Mouse (Mus musculus) liver, embryonic 15.5 days (tissue): ENCODE results near the gene Clpsl2. TPM values are rescaled to one million over a fixed set of nuclear protein-coding genes. Genes with fewer than 3 reads are reported as not detected.
A peak's percentile ranks its signal among the peaks of the same experiment; 100 is the strongest.
"Not testable (repeated sequence)": the region's sequence is repeated elsewhere in the genome, so short reads cannot be mapped to it uniquely, and the experiment has no call there.

Source experiments
- ATAC-seq: fragments of 200-750 bp; cut with Nextera tagmentation; 2 replicates; pipeline ENCODE4 v1.8.0; 2017; ENCODE audit warnings: moderate number of reproducible peaks, mild to moderate bottlenecking, moderate library complexity; ENCODE audit not compliant: insufficient read depth
- H3K27ac ChIP-seq: fragments of 300-500 bp; sonication (generic); replicated peaks from 2 replicates; pipeline ENCODE4 v1.5.1; 2015; ENCODE audit warnings: mild to moderate bottlenecking, inconsistent platforms
- H3K27me3 ChIP-seq: fragments of 300-500 bp; sonication (generic); 2 replicates; pipeline ENCODE4 v1.6.1; 2015; ENCODE audit warnings: mild to moderate bottlenecking, inconsistent platforms
- H3K36me3 ChIP-seq: fragments of 300-500 bp; sonication (generic); replicated peaks from 2 replicates; pipeline ENCODE4 v1.6.1; 2015; ENCODE audit warnings: moderate library complexity, mild to moderate bottlenecking, inconsistent platforms
- H3K4me1 ChIP-seq: fragments of 300-500 bp; sonication (generic); replicated peaks from 2 replicates; pipeline ENCODE4 v1.6.1; 2015; ENCODE audit warnings: inconsistent platforms
- H3K4me2 ChIP-seq: fragments of 300-500 bp; sonication (generic); 2 replicates; pipeline ENCODE4 v1.6.1; 2015; ENCODE audit warnings: moderate library complexity, mild to moderate bottlenecking, inconsistent platforms
- H3K4me3 ChIP-seq: fragments of 300-500 bp; sonication (generic); replicated peaks from 2 replicates; pipeline ENCODE4 v1.5.1; 2015; ENCODE audit warnings: mild to moderate bottlenecking, inconsistent platforms
- H3K9ac ChIP-seq: fragments of 300-500 bp; sonication (generic); 2 replicates; pipeline ENCODE4 v1.6.1; 2015; ENCODE audit warnings: moderate library complexity, mild to moderate bottlenecking, inconsistent platforms
- H3K9me3 ChIP-seq: fragments of 300-500 bp; sonication (generic); replicated peaks from 2 replicates; pipeline ENCODE4 v1.6.1; 2016; ENCODE audit warnings: inconsistent platforms
- WGBS: fragments of 180-500 bp; shearing (Covaris S2); methylation state at CpG from one replicate; pipeline ENCODE4 v1.1.7; 2015; ENCODE audit warnings: mixed read lengths; ENCODE audit not compliant: insufficient replicate concordance; 5-methylcytosine and 5-hydroxymethylcytosine counted together
- polyA plus RNA-seq: library from polyadenylated mRNA; unstranded; fragments of >200 nt; fragmentation: Nextera tagmentation; extraction: Ambion mirVana; gene quantifications from 2 replicates; pipeline ENCODE4 v1.2.1, GENCODE M21; 2015

The Clpsl2 gene
- polyA plus RNA-seq, 1 experiment from 2014 or later, result not detected

DNA sequence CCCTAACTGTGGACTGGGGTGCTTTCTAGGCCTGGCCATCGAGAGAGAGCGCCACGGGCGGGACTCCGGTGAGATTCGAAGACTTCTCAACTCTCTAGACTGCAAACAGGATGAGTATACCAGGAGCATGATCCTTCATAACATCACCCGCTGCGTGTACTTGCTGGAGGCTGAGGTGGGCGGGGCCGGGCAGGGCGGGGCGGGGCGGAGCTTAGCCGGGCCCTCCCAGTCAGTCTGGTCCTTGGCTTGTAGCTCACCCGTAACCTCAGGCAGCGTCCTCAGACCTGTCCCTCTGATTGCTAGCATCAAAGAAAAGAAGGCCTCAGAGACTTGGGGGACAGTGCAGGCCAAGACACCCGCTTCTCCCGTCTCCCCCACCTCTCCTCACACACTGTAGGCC lies 17.3 kb upstream of the Clpsl2 start:
- Histone ChIP-seq H3K9ac (no peak overlapping the region), H3K4me1 (peaks cover 17% of the 10 kb centered on the region), H3K27ac (no peak overlapping the region), H3K4me2 (0 out of 2 replicates have a peak overlapping the region, but pooled peaks have one; percentile 7), H3K9me3 (no peaks in the 10 kb centered on the region), H3K36me3 (no peaks in the 10 kb centered on the region), H3K27me3 (0 out of 2 replicates have a peak, but pooled peaks cover 5% of the 10 kb centered on the region), H3K4me3 (no peak overlapping the region)
- ATAC-seq, result no peak
- WGBS, result 22% methylated on average over 18 of the region's 18 CpGs

DNA sequence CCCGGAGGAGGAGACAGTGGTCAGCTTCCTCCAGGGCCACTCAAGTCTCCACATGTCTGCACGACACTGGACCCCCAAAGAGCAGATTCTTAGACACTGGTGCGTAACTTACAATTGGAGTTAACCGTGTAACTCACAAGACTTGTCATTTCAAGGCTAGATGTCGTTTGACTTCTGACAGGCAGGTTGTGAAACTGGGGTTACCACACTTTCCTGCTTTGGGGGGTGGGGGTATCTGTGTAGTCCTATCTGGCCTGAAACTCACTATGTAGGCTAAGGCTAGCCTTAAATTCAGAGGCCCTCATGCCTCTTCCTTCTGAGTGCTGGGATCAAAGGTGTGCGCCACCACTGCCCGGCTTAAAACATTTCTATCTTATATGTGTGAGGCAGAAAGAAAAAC lies 16.7 kb upstream of the Clpsl2 start:
- WGBS, result 63% methylated on average over 7 of the region's 7 CpGs
- no peak overlapping the region for H3K4me3 ChIP-seq
- no peak overlapping the region for H3K4me2 ChIP-seq
- no peaks in the 10 kb centered on the region for H3K9me3 ChIP-seq
- H3K36me3 ChIP-seq, result no peaks in the 10 kb centered on the region
- 0 out of 2 replicates have a peak, but pooled peaks cover 4% of the 10 kb centered on the region for H3K27me3 ChIP-seq
- H3K4me1 ChIP-seq, result peaks cover 10% of the 10 kb centered on the region; the same call in 1 of the 2 replicates
- no peak for ATAC-seq
- no peak overlapping the region for H3K27ac ChIP-seq
- H3K9ac ChIP-seq, result no peak overlapping the region

GRCm38 (mm10) chr17:28533327-28533726 lies 15.9 kb upstream of the Clpsl2 start:
- H3K9me3 ChIP-seq, result no peaks in the 10 kb centered on the region; the same call in 1 of the 2 replicates
- no peak overlapping the region for H3K4me3 ChIP-seq
- WGBS, result 76% methylated on average over 13 of the region's 13 CpGs
- H3K27me3 ChIP-seq, result 0 out of 2 replicates have a peak, but pooled peaks cover 3% of the 10 kb centered on the region
- H3K4me1 ChIP-seq, result 0 out of 2 replicates have a peak, but pooled peaks cover 7% of the 10 kb centered on the region
- no peak overlapping the region for H3K27ac ChIP-seq
- H3K4me2 ChIP-seq, result no peak overlapping the region
- H3K9ac ChIP-seq, result no peak overlapping the region
- no peaks in the 10 kb centered on the region for H3K36me3 ChIP-seq
- no peak for ATAC-seq

DNA sequence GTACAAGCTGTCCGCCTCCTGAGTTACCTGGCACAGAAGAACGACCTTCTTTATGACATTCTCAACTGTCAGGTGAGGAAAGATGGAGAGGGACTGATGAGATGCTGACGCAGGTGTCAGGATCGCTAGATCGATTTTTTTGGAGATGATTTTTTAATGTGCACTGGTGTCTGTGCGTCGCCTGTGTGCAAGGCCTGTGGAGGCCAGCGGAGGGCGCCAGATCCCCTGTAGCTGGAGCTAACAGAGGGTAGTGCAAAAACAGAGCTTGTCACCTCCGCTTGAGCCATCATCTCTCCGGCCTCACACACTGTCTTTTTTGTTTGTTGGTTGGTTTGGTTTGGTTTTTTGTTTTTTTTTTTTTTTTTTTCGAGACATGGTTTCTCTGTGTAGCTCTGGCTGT lies 11.3 kb upstream of the Clpsl2 start:
- no peak overlapping the region for H3K4me2 ChIP-seq
- 43% methylated on average over 12 of the region's 12 CpGs for WGBS
- no peak overlapping the region for H3K27ac ChIP-seq
- H3K27me3 ChIP-seq, result no peaks in the 10 kb centered on the region
- no peaks in the 10 kb centered on the region; the same call in 1 of the 2 replicates for H3K9me3 ChIP-seq
- H3K36me3 ChIP-seq, result no peaks in the 10 kb centered on the region
- ATAC-seq, result no peak
- H3K4me1 ChIP-seq, result no peaks in the 10 kb centered on the region
- H3K4me3 ChIP-seq, result no peak overlapping the region
- H3K9ac ChIP-seq, result no peak overlapping the region

DNA sequence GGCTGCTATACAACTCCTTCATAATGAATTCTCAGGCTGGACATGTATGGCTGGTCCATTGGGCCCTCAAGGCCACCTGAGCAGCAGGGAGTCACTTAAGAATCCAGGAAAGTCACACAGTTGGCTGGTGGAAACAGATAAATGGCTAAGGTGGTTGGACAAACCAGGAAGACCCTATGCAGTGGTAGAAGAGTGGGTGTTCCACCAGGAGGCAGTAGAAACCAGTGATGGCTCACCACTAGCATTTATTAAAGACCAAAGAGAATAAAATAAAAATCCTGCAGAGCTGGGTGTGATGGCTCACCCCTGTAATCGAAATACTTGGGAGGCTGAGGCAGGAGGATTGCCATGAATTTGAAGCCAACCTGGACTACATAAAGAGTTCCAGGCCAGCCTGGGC lies 2.3 kb upstream of the Clpsl2 start:
- H3K4me3 ChIP-seq, result no peak overlapping the region
- H3K9me3 ChIP-seq, result no peaks in the 10 kb centered on the region
- H3K27me3 ChIP-seq, result no peaks in the 10 kb centered on the region; the same call in 1 of the 2 replicates
- 67% methylated on average over 1 of the region's 1 CpGs for WGBS
- no peak overlapping the region for H3K9ac ChIP-seq
- H3K36me3 ChIP-seq, result no peaks in the 10 kb centered on the region
- no peak overlapping the region for H3K27ac ChIP-seq
- H3K4me2 ChIP-seq, result no peak overlapping the region
- H3K4me1 ChIP-seq, result no peaks in the 10 kb centered on the region
- ATAC-seq, result no peak

DNA sequence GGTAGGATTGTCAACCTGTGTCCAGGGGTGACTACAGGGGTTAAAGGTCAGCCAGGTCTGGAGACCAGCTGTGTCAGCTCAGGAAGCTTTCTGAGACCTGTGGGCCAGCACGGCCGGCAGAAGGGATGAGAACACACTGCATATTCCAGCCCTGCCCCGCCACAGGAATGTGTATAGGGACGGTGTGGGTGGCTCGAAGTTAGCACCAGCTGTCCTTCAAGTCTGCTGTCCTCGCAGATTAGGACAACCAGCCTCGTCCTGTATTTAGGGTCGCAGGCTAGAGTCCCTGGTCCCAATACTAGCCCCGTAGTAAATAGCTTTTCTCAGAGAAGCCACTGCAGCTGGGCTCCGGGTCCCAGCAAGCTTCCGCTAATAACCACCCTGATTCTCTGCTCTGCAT lies 661 bp upstream of the Clpsl2 start:
- H3K4me3 ChIP-seq, result no peak overlapping the region
- ATAC-seq, result no peak
- H3K4me1 ChIP-seq, result no peaks in the 10 kb centered on the region
- H3K4me2 ChIP-seq, result no peak overlapping the region
- 51% methylated on average over 11 of the region's 11 CpGs for WGBS
- H3K36me3 ChIP-seq, result no peaks in the 10 kb centered on the region
- no peak overlapping the region for H3K9ac ChIP-seq
- H3K9me3 ChIP-seq, result no peaks in the 10 kb centered on the region
- H3K27me3 ChIP-seq, result no peaks in the 10 kb centered on the region; the same call in 1 of the 2 replicates
- no peak overlapping the region for H3K27ac ChIP-seq

DNA sequence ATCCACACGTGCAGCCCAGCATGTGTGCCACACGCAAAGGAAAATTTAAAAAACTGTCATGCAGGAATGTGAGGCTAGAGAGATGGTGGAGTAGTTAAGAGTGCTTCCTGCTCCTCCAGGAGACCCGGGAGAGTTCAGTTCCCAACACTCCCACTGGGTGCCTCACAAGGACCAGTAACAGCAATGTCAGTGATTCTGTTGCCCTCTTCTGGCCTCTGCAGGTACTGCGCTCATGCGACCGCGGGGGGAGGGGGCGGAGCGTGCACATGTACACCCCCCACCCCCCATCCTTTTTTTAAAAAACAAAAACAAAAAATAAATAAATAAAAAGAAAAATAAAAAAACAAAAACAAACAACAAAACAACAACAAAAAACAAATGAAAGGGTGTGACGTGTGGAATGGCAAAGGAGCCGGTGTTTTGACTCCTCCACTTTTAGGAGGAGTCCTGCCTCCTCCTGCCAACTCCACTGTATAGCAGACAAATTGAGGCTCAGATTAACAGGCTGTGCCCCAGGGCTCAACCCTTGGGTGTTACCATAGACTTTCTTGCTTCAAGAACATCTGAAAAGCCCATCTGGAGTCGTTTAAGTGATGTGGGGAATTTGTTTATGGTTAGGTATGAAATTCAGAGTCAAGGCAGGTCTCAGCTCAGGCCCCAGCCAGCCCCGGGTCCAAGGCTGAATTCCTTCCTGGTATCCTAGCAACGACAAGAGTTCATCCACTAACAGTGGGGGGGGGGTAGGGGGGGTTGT lies 4.0 kb downstream of the Clpsl2 start:
- WGBS, result 9% methylated on average over 14 of the region's 14 CpGs
- ATAC-seq, result no peak
- H3K9ac ChIP-seq, result no peak overlapping the region

GRCm38 (mm10) chr17:28554021-28554420 lies 4.8 kb downstream of the Clpsl2 start:
- peaks cover 12% of the 10 kb centered on the region for H3K4me1 ChIP-seq
- not testable (repeated sequence) for H3K4me3 ChIP-seq, H3K9me3 ChIP-seq, H3K27ac ChIP-seq, H3K36me3 ChIP-seq, H3K27me3 ChIP-seq, H3K9ac ChIP-seq, ATAC-seq, H3K4me2 ChIP-seq
- 78% methylated on average over 4 of the region's 4 CpGs for WGBS

More for the DNA sequence above, 4.0 kb downstream of the Clpsl2 start:
- Histone ChIP-seq H3K36me3 (no peaks in the 10 kb centered on the region), H3K27me3 (no peaks in the 10 kb centered on the region), H3K9me3 (no peaks in the 10 kb centered on the region), H3K4me3 (no peak overlapping the region), H3K27ac (no peak overlapping the region), H3K4me1 (peaks cover 12% of the 10 kb centered on the region), H3K4me2 (no peak overlapping the region)

DNA sequence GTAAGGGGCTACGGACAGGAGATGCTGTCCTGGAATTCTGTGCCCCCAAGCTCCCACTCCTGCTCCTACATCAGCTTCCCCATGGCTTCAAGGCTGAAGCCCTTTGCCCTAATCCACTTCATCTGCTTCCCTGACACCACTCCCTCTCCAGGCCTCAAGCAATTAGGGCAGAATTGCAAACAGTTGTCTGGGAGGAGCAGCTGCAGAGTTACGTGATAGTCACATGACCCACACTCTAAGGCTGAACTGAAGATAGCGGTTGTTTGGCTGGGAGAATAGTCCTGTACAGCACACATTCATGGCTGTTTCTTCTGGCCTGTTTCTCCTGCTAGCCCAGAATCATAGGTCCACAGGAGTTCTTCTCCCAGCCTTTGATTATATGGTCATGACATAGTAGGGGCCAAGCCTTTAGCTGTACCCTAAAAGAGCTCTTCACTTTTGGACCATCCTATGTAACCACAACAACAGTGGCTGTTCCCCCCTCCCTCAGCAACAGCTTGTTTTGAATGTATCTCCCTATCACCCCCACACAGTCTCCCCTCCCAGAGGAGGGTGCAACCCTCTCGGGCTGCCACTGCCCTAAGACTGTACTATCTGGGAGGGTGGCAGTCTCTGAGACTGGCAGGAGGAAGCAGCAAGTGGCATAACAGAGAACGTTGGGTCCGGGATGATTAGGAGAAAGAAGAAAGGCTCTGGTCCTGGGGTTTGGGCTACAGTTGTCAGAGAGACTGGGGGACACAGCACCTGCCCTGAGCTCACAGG lies 7.6 kb downstream of the Clpsl2 start:
- Histone ChIP-seq H3K27me3 (no peaks in the 10 kb centered on the region), H3K27ac (no peak overlapping the region), H3K36me3 (no peaks in the 10 kb centered on the region), H3K9me3 (no peaks in the 10 kb centered on the region), H3K4me2 (no peak overlapping the region), H3K4me1 (peaks cover 15% of the 10 kb centered on the region), H3K9ac (no peak overlapping the region), H3K4me3 (no peak overlapping the region)
- ATAC-seq, result peak; percentile 34; the same call in 1 of the 2 replicates
- 29% methylated on average over 6 of the region's 6 CpGs for WGBS

GRCm38 (mm10) chr17:28557772-28558171 lies 8.6 kb downstream of the Clpsl2 start:
- Histone ChIP-seq H3K27me3 (no peaks in the 10 kb centered on the region), H3K9ac (no peak overlapping the region), H3K27ac (no peak overlapping the region), H3K9me3 (no peaks in the 10 kb centered on the region), H3K4me1 (peaks cover 15% of the 10 kb centered on the region), H3K36me3 (no peaks in the 10 kb centered on the region), H3K4me3 (no peak overlapping the region), H3K4me2 (no peak overlapping the region)
- 58% methylated on average over 6 of the region's 6 CpGs for WGBS
- ATAC-seq, result no peak

DNA sequence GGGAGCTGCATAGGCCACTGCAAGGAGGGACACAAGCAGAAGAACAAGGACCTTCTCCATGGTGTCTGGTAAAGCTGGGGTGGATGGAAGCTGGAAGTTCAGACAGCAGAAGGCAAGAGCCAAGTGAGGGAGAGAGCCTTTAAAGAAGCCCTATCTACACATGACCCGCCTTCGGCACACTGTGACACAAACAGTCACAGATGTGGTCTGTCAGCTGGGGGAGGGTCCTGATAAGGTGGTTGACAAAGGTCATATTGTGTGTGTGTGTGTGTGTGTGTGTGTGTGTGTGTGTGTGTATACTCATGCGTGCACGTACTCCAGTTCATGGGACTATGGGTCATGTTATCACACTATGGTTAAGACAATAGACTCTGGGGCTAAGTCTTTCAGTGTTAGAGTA lies 11.4 kb downstream of the Clpsl2 start, which contains the start of gene Clps:
Gene Clps (minus strand): TSS at position 169 of the 400 bp plus-strand sequence.
- no peaks in the 10 kb centered on the region for H3K9me3 ChIP-seq
- H3K27me3 ChIP-seq, result no peaks in the 10 kb centered on the region
- ATAC-seq, result no peak
- H3K4me3 ChIP-seq, result no peak within 1 kb of the TSS
- H3K4me1 ChIP-seq, result peaks cover 15% of the 10 kb centered on the region
- H3K36me3 ChIP-seq, result no peaks in the 10 kb centered on the region
- no peak within 1 kb of the TSS for H3K9ac ChIP-seq
- 48% methylated on average over 4 of the region's 4 CpGs for WGBS
- no peak within 1 kb of the TSS for H3K27ac ChIP-seq
- no peak within 1 kb of the TSS for H3K4me2 ChIP-seq
